Mouse (Mus musculus) heart, adult 11 months (tissue): ENCODE measurements around the gene Rhou.
"Not testable (repeated sequence)": the region's sequence is repeated elsewhere in the genome, so short reads cannot be mapped to it uniquely, and the experiment has no call there.

Source experiments
- DNase-seq: peaks from one replicate; pipeline ENCODE4 v3.0.0; 2022

The Rhou gene

DNA sequence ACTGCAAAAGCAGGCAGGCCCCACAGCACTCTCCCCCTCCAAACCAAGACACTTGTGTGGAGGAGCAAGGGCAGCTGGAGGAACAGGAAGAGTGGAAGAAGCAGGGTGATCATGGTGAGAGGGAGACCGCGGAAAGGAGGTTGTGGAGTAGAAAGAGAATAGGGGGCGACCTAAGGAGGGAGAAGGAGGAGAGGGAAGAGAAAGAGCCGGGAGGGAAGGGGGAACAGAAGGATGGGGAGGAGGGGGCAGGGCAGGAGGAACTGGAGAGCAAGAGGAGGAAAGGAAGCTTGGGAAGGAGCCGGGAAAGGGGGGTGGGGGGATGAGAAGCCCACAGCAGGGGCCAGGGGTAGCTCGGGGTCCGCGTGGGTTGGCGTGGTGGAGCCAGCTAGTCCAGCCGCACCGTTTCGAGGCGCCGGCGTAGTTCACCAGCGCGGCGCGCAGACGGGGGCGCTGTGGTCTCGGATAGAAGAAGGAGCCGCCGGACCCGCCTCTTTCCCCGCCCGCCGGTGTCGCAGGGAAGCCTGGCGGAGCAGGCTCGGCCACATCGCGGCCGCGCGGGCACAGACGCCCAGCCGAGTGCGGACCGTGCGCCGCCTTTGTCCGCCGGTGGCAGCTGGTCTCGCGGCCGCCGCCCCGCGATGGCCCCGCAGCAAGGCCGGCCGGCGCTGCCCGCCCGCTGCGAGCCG lies at the start of gene Rhou:
Gene Rhou (plus strand): TSS at position 622 of the 686 bp plus-strand sequence.
- DNase-seq, result peak; percentile 99

GRCm38 (mm10) chr8:123612652-123613051 lies 41.1 kb upstream of the Rhou start:
- DNase-seq, result peak; percentile 76

- DNase-seq, result not testable (repeated sequence)
Observed at GRCm38 (mm10) chr8:123623523-123623922, 30.2 kb upstream of the Rhou start.

GRCm38 (mm10) chr8:123624274-123624673 lies 29.5 kb upstream of the Rhou start:
- DNase-seq, result peak; percentile 61

DNA sequence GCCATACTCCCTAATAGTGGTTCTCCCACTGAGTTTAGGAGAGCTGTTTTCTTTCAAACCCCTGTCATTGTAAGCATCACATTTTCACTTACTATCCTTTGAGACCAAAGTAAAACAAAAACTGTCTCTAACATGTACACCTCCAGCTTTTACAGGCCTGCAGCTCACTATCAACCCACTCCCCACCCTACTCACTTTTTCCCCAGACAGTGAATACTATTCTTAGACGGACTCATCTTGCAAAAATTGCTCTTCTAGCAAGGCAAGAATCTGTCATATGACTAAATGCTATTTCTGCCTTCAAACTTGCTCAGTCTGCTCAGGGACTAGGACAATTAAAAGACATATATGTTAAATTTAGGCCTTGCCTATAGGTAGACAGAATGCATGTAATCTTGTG lies 29.0 kb upstream of the Rhou start:
- no peak for DNase-seq

DNA sequence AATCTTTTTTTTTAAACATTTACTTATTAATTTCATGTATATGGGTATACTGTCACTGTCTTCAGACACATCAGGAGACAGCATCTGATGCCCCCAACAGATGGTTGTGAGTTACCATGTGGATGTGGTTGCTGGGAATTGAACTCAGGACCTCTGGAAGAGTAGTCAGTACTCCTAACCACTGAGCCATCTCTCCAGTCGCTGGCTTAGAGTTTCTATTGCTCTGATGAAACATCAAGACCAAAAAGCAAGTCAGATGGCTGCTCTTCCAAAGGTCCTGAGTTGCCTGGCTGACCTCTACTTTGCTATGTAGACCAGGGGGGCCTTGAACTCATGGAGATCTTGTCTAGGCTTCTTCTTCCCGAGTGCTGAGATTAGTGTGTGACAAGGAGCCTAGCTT lies 28.0 kb upstream of the Rhou start:
- peak; percentile 80 for DNase-seq

DNA sequence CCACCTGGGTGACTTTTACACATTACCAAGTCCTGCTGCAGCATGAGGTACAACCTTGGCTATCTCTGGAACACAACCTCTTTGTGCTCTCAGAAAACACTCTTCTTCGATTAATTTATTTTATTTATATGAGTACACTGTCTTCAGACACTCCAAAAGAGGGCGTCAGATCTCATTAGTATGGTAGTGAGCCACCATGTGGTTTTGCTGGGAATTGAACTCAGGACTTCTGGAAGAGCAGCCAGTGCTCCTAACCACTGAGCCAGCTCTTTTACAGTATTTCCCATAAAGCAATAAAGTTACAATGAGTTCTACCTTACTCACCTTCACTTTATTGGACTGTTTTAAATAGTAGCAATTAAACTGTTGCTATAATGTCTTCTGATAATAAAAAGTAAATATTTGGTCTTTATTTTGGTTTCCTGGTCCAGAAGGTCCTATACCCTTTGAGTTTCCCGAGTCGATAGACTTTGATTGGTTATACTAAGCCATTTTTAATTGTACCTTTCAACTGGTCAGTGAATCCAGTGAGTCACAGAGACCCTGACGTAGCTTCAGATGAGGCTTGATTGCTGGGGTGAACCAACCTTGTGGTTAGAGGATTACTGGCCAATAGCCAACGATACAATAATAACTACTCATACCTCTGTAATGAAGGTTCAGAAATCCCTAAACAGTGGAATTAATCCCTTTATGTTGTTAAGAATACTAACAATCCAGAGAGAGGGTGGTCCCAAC lies 26.1 kb upstream of the Rhou start:
- peak; percentile 55 for DNase-seq

DNA sequence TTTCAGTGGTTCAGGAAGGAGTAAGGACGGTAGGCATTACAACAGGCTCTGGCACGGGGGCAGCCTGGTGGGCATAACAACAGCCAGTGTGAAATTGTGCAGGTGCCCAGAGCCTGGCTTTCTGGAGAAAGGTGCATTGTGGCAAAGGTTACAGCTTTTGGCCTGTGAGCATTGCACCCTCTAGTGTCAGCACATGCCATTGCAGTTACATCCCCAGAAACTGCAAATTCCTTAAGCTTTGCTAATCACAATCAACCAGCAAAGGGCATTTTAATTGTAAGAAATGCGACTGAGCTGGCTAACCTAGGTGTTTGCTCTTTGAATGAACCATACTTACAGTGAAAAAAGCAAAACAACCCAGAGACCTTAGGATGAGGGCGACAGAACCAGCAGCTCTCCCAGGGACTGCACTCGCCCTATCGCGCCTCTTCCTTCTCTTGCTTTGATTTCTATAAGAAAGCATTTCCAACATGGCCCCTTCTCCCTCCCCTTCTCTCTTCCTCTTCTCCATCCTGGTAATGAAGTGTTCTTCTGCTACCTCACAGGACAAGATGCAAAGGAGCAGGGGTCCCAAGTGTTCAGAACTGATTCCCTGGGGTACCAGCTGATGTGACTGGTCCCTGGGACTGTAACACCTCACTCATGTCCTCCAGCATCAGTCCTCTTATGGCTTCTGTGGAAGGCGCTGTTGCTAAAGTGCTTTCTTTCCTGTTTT lies 25.3 kb upstream of the Rhou start:
- peak; percentile 91 for DNase-seq

- peak; percentile 91 for DNase-seq
Observed at GRCm38 (mm10) chr8:123628968-123629755, 24.6 kb upstream of the Rhou start.

GRCm38 (mm10) chr8:123630058-123630457 lies 23.7 kb upstream of the Rhou start:
- no peak for DNase-seq

- DNase-seq, result no peak
Observed at GRCm38 (mm10) chr8:123630841-123631251, 22.9 kb upstream of the Rhou start.

DNA sequence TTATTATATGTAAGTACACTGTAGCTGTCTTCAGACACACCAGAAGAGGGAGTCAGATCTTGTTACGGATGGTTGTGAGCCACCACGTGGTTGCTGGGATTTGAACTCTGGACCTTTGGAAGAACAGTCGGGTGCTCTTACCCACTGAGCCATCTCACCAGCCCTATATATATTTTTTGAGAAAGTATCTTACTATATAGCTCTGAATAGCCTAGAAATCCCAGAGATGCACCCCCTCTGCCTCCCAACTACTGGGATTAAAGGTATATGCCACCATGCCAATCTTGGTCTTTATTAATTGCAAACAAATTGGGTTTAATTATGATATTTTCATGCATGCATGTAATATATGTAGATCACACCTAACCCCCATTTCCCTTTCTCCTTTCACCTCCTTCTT lies 22.0 kb upstream of the Rhou start:
- not testable (repeated sequence) for DNase-seq

DNA sequence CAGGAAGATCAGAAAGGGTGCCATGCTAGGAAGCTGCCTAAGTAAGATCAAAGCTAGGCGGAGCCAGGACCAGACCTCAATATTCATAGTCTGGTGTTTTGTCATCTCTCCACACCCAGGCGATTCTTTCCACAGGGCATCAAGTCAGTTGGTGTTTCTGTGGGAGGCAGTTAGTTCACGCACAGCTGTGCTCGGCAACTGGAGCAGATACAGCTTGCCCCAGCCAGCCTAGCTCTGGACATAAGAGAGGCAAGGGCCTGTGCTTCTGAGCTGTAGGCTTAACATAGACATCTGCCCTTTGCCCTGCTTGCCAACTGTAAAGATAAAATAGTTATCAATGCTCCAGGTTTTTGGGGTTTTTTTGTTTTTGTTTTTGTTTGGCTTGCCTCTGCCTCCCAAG lies 21.5 kb upstream of the Rhou start:
- DNase-seq, result no peak

GRCm38 (mm10) chr8:123633801-123634200 lies 19.9 kb upstream of the Rhou start:
- peak; percentile 81 for DNase-seq

GRCm38 (mm10) chr8:123634395-123635131 lies 19.2 kb upstream of the Rhou start:
- no peak for DNase-seq

DNA sequence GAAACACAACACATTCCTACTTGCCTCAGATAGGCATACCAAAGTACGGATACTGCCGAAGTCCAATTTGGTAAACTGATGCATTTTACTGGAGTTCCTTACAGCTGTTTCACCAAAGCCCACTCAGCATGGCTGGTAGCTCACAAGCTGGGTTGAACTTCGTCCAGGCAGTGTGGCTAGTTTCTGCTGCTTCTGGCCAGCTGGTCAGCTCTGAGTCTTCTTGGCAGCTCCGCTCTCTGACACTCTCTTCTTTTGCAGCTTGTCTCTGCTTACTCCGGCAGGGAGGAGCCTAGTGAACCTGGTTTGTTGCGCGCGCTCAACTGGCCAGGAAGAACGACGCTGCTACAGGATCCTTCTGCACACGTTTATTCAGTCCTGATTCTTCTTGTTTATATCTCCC lies 18.1 kb upstream of the Rhou start:
- peak; percentile 93 for DNase-seq

DNA sequence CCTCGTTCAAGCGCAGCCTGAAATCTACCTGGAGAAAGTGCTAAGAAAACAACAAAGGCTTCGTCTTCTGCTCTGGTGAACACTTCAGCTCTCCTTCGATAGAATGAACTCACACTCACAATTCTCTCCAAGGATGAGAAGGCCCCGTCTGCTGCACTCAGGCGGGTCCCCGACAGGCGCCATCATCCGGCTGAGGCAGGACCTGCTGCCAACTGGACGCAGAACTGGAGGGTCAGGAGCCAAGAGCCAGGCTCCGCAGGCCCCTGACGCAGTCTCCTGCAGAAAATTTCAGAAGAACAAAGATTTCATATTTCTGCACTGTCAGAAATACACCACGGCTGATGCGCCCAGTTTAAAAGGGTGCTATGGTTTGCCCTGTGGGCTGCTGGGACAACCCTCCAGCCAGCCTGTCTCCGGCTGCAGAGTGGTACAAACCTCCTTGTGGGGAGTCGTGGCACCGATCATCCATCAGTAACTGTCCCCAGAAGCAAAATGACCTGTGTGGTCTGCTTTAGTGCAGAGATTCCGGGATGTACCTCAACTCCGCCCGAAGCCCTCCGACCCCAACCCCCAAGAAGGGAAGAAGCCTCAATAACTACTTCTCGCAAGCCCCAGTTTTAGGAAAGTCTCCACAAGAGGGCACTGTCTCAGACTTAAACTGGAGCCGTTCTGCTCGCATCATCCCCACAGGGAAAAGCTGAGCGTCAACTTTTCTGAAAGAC lies 10.2 kb upstream of the Rhou start:
- DNase-seq, result peak; percentile 92

GRCm38 (mm10) chr8:123645229-123645628 lies 8.5 kb upstream of the Rhou start:
- DNase-seq, result no peak

- DNase-seq, result peak; percentile 97
Observed at GRCm38 (mm10) chr8:123648245-123649170, 5.2 kb upstream of the Rhou start.

GRCm38 (mm10) chr8:123649483-123649882 lies 4.2 kb upstream of the Rhou start:
- no peak for DNase-seq
